Mouse (Mus musculus) lung, postnatal 0 days (tissue): ENCODE measurements around the gene Crhr2.

Source experiments
- CTCF ChIP-seq: IDR thresholded peaks from 2 replicates; pipeline ENCODE4 v1.5.1; 2016; ENCODE audit warnings: antibody characterized with exemption, mild to moderate bottlenecking
- EP300 ChIP-seq: IDR thresholded peaks from 2 replicates; pipeline ENCODE4 v1.6.1; 2016; ENCODE audit warnings: antibody characterized with exemption, mild to moderate bottlenecking, control low read depth

DNA sequence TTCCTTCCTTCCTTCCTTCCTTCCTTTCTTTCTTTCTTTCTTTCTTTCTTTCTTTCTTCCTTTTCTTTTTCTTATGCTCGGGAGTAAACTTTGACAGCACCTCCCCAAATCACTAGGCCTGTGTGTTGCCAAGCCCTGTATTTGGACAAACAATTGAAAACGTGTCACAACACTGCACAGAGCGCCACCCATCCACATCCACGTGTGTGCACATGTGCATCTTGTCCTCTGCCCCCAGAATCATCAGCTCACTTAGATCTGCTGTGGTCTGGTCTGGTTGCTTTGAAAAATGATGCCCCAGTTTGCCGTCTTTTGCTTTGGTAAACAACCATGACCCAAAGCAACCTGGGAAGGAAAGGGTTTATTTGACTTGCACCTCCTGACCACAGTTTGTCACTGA, 43.1 kb upstream of the Crhr2 start:
- TF ChIP-seq CTCF (no peak), EP300 (no peak)
